Mouse (Mus musculus): ENCODE measurements around the gene Hist1h2an.
"Not testable (repeated sequence)": the region's sequence is repeated elsewhere in the genome, so short reads cannot be mapped to it uniquely, and the experiment has no call there.

Gene Hist1h2an

GRCm38 (mm10) chr13:21786899-21787629 lies at the start of gene Hist1h2an, which contains the start of gene Hist1h2bp:
Gene Hist1h2an (minus strand): TSS chr13:21787218.
Gene Hist1h2bp (plus strand): TSS chr13:21787461.
- DNase-seq (ENCODE audit: low spot score in 2 of 2): peak; percentile 88 to 92

GRCm38 (mm10) chr13:21833461-21833860 lies 46.4 kb upstream of the Hist1h2an start, which contains the start of the genes Hist1h2ap and Hist1h2br:
Gene Hist1h2ap (minus strand): TSS chr13:21833507.
Gene Hist1h2br (plus strand): TSS chr13:21833743.
- not testable (repeated sequence) for DNase-seq (ENCODE audit: low spot score in 2 of 2)

GRCm38 (mm10) chr13:21831418-21832394 lies 44.7 kb upstream of the Hist1h2an start, which contains the start of gene Hist1h4n:
Gene Hist1h4n (minus strand): TSS chr13:21832196.
- DNase-seq (ENCODE audit: low spot score in 2 of 2): peak; percentile 36 to 42

- DNase-seq (ENCODE audit: low spot score in 2 of 2): no peak
Measured at GRCm38 (mm10) chr13:21830344-21830743, 43.3 kb upstream of the Hist1h2an start.

- no peak for DNase-seq (ENCODE audit: low spot score in 2 of 2)
Measured at GRCm38 (mm10) chr13:21828511-21828910, 41.5 kb upstream of the Hist1h2an start.

GRCm38 (mm10) chr13:21820082-21820890 lies 33.3 kb upstream of the Hist1h2an start:
- not testable (repeated sequence) for DNase-seq (ENCODE audit: low spot score in 2 of 2)

GRCm38 (mm10) chr13:21812092-21812491 lies 25.1 kb upstream of the Hist1h2an start:
- not testable (repeated sequence) for DNase-seq (ENCODE audit: low spot score in 2 of 2)

GRCm38 (mm10) chr13:21811539-21811938 lies 24.5 kb upstream of the Hist1h2an start, which contains the start of gene Hist1h4m:
Gene Hist1h4m (plus strand): TSS chr13:21811746.
- DNase-seq (ENCODE audit: low spot score in 2 of 2): peak; percentile 54 to 56

DNA sequence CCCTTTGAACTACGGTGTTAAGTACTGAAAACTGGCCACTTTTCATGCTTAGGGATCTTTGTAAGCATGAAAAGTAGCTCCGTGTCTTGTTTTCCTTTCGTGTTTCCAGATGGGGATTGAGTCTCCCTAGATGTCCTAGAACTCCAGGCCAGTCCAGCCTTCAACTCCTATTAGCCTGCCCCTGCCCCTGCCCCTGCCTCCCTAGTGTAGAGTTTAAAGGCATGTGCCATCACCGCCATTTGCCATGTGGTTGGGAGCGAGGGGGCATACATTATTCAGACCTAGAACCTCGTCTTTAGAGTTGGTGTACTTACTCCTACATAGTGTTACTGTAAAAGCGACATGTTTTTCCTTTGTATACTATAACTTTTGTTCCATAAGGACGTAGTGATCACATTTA lies 24.1 kb upstream of the Hist1h2an start:
- not testable (repeated sequence) for DNase-seq (ENCODE audit: low spot score in 2 of 2)

DNA sequence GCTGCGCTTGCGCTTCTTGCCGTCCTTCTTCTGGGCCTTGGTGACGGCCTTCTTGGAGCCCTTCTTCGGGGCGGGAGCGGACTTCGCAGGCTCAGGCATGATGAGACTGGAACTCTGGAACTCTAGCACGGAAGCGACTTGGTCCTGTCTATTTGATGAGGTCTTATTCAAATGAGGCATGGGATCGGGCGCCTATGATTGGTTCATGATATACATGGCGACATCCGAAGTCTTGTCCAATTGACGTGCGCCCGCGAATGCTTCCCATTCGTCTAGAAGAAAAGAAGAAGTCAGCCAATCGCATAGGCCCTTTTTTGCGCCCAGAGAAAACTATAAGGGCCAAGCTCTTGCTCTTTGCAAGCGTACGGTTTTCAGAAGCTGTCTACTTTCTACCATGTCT lies 23.1 kb upstream of the Hist1h2an start, which contains the start of the genes Hist1h2bq and Hist1h2ao:
Hist1h2bq (minus strand) TSS at position 125 of the 400 bp plus-strand sequence.
Hist1h2ao (plus strand) TSS at position 393 of the 400 bp plus-strand sequence.
- DNase-seq (ENCODE audit: low spot score in 2 of 2): not testable (repeated sequence)

- not testable (repeated sequence) for DNase-seq (ENCODE audit: low spot score in 2 of 2)
Measured at GRCm38 (mm10) chr13:21803058-21803457, 16.0 kb upstream of the Hist1h2an start.

DNA sequence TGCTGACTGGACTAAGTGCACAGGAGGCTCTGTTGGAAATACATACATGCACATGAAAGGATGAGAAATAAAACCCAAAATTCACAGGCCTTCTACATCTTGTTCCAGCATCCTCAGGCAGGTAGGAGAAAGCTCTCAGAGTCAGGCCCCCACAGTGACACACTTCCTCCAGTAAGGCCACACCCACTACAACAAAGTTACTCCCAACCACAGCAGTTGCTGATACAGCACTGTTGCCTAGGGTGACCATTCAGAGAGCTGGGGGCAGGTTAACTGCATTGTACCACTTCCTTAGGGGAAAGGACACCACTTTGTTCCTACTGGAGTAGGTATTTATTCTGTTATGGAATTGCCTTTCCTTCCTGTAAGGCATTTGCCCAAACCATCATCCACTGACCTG lies 10.1 kb upstream of the Hist1h2an start:
- DNase-seq (ENCODE audit: low spot score in 2 of 2): not testable (repeated sequence)

DNA sequence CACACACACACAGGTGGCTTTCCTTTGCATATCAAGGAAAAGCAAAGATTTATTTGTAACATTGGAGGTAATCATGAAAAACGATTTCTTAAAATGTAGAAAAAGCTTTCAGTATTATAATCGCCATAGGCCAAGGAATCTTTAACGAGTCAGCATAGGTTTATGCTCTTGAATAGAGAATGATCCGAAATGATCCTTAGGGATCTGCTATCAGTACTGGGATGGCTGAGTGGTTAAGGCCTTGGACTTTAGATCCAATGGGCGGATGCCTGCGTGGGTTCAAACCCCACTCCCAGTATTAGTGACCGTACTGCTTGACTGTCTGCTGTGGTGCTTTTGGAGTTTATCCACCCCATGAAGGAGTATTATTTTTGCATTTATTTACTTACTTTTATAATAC lies 8.6 kb upstream of the Hist1h2an start:
- no peak for DNase-seq (ENCODE audit: low spot score in 2 of 2)

GRCm38 (mm10) chr13:21790601-21791283 lies 3.7 kb upstream of the Hist1h2an start:
- DNase-seq (ENCODE audit: low spot score in 2 of 2): no peak

GRCm38 (mm10) chr13:21789925-21790324 lies 2.9 kb upstream of the Hist1h2an start:
- DNase-seq (ENCODE audit: low spot score in 2 of 2): no peak

DNA sequence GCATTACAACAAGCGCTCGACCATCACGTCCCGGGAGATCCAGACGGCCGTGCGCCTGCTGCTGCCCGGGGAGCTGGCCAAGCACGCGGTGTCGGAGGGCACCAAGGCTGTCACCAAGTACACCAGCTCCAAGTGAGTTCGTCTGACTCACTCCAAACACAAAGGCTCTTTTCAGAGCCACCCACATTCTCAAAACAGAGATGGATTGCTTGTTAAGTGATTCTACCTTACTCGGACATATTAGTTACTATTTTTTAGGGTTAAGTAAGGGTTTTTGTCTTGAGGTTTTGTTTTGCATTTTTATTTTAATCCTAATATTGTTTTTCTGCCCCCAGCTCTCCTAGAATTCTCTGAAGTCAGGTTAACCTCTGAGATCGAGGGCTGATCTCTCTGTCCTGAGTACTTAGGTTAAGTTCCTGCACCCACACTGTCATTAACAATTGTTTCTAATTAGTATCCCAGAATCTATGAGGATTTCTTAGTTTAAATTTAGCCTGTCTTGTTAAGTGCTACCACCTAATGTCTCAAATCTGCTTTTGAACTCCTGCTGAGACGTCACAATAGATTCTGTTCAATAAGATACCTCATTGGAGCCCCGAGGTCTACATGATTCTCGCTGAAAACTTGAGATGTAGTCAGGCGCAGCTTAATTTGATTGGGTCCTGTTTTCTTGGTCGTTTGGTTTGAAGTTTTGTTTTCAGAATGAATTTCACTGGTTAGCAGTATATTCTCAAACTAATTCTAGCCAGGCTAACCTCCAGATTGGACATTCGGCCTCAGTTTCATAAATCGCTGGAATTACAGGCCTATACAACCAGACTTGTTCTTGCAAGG lies 959 bp upstream of the Hist1h2an start:
- DNase-seq (ENCODE audit: low spot score in 2 of 2): no peak

- DNase-seq (ENCODE audit: low spot score in 2 of 2): no peak
Measured at GRCm38 (mm10) chr13:21786189-21786898, 674 bp downstream of the Hist1h2an start.

DNA sequence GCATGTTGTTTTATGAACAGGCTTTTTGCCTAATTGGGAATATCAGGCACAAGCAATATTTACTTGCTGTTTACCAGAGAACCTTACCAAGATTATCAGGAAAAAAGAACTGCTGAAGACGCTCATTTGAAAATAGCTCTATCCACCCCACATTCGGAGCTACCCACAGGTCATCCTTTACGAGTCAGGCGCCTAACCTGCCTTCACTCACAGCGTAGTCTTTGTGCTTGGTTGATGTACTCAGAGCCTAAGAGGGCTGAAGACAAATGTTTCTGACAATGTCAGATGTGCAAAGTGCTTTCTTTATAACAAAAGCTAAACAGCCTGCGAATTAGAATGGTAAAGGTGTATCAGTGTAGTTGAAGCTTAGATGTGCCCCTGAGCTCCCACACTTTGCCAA lies 2.7 kb downstream of the Hist1h2an start:
- no peak for DNase-seq (ENCODE audit: low spot score in 2 of 2)

DNA sequence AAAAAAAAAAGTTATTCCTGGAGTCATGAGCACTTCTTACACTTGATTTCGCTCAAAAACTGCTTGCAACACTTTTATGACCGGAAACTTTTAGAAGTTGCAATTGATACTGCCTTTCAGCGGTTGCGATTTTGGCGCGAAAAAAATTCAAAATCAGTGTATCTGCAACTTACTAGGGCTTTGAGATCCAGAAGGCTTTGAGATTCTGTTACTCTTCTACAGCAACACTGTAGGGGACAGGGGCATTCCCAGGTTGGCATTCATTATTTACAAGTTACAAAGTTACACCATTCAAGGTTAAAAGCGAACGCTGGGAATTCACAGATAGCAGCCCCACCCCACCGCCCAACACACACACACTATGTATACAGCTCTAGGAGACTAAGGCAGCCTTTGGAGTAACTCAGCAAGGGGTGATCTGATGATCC lies 3.3 kb downstream of the Hist1h2an start:
- DNase-seq (ENCODE audit: low spot score in 2 of 2): no peak
